Mouse (Mus musculus) ZHBTc4 (cell line): ENCODE measurements around the gene Rab5a.
"Not testable (repeated sequence)": the region's sequence is repeated elsewhere in the genome, so short reads cannot be mapped to it uniquely, and the experiment has no call there.

Source experiments
- DNase-seq: peaks from one replicate; pipeline ENCODE4 v3.0.0-alpha.2; 2011; ENCODE audit warnings: low read depth, low spot score

Rab5a gene

DNA sequence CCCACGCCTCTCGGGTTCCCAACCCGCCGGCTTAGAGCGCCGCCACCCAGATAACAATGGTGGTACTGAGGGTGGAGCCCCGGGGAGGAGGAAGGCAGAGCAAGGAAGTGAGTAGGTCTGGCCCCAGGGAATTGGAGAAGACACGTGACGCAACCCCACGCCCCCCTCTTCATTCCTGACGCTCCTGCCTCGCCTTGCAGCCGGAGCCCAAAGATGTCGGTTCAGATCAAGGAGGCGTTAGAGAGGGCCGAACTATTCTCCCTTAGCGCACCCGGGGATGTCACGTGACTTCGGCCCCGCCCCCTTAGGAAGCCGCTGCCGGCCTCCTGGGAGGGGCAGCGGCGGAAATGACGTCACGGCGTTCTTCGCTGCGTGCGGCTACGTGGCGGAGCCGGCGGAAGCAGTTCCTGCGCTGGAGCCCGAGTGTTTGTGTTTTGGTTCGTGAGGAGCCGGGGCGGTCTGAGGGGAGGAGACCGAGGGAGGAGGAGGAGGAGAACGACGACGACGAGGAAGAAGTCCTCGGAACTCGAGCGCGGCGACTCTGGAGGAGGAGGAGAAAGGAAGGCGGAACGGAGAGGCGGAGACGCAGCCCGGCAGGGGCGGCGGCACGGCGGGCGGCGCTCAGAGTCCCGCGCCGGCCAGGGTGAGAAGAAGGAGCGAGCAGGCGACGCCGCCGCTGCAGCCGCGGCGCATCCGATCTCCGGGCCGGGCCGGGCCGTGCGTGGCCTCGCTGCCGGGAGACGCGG, at the start of gene Rab5a:
Gene Rab5a, plus strand, starts transcription at position 377 of the 746 bp plus-strand sequence.
- peak; percentile 100 for DNase-seq

DNA sequence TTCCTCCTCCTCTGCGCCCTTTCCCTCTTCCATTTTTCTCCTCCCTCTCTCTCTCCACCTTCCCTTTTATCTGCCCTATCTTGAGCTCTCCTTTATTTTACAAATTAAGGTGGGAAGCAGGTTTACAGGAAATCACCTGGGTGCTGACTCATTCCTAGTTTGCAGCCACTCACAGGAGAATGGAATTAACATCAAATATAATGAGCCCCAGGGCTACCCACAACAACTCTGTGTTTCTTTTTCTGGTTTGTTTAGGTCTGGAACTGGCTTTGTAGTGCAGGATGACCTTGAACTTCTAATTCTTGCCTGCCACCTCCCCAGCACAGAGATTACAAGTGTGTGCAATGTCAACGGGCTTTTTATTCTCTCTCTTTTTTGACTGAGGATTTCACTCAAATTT, 22.9 kb upstream of the Rab5a start:
- peak; percentile 71 for DNase-seq

DNA sequence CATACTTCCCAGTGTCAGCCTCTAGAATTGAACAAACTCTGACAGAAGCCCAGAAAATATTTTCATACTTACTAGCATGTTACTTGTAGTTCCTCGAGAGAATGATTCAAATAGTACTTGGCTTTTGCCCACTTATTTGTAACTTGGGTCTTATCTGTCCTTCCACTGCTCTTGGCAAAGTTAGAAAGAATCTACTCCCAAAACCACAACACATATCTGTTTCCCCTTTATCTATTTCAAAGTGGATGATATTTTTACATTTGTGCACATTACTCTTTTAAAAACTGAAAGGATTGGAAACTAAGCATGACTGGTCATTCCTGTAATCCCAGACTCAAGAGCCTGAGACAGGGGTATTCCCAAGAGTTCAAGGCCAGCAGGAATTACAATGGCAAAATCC, 22.3 kb upstream of the Rab5a start:
- DNase-seq: no peak

GRCm38 (mm10) chr17:53462603-53463495, 16.2 kb upstream of the Rab5a start, which contains the start of gene Efhb:
Efhb (minus strand) TSS chr17:53463321.
- DNase-seq: peak; percentile 95

DNA sequence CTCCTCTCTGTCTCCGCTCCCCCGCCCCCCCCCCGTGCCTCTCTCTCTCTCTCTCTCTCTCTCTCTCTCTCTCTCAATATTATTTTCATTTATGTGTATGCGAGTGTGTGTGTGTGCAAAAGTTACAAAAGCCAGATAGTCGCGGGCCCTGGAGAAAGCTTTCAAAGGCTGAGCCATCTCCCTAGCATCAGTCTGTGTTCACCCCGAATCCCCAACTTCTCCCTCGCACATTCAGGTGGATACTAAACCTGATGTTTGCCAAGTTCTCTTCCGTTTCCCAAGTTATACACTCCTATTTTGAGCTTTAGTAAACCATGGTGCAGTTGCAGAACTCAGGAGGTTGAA, 15.6 kb upstream of the Rab5a start:
- DNase-seq: no peak

DNA sequence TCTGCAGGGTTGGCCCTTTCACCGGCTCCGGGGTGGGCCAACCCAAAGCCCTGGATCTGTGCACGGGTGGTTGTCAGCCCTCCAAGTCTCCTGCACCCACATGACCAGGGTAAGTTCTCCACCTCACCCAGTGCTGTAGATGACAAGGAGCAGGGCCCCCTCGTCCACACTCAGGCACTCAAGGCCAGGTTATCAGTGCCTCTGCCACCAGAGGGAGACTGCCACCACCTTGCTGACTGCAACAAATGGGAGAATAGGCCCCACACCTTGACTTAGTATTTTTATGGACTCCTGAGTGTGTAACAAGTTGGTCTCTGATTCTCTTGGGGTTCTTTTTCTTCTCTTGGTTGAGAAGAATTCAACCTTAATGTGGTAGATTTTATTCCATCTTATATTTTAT, 13.5 kb upstream of the Rab5a start:
- peak; percentile 81 for DNase-seq

DNA sequence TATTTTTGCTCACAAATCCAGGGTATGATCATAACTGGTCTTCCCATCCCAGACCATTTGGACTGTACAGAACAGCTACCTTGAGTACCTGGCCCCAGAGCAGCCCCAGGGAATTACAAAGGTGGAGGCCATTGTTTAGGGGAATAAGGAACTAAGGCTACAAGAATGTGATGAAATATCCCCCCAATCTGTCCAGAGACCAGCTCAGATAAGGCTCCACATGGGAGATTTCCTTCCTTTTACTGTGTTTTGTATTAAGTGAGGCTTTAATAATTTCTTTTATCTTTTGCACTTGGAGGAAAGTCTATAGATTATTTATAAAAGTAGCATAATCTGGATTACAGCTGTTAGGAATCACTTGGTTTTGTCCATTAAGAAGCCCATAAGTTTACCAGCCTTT, 10.3 kb upstream of the Rab5a start:
- DNase-seq: no peak

- DNase-seq: no peak
Observed at GRCm38 (mm10) chr17:53478066-53478857, 772 bp upstream of the Rab5a start.

DNA sequence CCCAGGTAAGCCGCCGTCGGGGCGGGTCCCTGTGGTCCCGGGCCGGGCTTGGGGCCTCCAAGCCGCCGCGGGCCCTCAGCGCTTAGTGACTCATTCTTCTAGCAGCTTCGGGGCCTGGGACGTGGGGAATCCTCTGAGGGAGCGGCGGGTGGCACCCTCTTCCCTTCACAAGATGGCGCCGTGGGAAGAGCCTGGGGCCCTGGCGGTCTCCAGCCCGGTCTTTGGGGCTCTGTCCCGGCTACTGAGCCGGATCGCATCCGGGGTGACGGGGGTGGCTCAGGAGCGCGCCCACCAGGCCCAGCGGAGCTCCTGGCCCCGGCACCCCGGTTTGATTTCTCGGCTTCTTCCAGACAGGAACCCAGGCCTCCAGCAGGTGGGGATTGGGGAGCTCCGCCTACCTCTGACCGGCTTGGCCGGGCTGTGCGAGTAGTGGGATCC, 589 bp downstream of the Rab5a start:
- peak; percentile 77 for DNase-seq

- DNase-seq: no peak
Observed at GRCm38 (mm10) chr17:53480433-53480832, 1.4 kb downstream of the Rab5a start.

GRCm38 (mm10) chr17:53488291-53489006, 9.4 kb downstream of the Rab5a start:
- no peak for DNase-seq

DNA sequence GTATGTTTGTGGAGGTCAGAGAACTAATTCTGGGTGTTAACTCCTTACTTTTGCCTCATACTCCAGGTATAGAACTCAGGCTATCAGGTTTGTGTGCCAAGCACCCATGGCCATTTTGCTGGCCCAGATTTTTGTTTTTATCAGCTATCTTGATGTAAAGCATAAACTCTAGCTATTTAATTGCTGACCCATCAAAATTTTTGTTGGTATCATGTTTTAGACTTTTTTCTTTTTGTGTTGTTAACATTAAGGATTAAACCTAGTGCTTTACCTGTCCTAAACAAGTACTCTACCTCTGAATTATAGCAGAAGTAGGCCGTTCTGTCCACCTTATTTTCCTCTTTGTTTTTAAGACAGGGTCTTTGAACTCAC, 10.0 kb downstream of the Rab5a start:
- DNase-seq: no peak

DNA sequence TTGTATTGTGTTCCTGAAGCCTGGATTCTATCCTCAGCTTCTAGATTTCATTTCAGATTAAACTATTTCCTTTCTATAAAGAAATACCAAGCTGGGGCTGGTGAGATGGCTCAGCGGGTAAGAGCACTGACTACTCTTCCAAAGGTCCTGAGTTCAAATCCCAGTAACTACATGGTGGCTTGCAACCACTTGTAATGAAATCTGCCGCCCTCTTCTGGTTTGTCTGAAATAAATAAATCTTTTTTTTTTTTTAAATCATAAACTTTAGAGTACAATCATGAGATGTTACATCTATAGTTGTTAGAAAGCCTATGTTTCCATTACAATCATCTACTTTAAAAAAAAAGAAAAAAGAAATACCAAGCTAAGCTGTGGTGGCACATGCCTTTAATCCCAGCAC, 23.9 kb downstream of the Rab5a start:
- no peak for DNase-seq

DNA sequence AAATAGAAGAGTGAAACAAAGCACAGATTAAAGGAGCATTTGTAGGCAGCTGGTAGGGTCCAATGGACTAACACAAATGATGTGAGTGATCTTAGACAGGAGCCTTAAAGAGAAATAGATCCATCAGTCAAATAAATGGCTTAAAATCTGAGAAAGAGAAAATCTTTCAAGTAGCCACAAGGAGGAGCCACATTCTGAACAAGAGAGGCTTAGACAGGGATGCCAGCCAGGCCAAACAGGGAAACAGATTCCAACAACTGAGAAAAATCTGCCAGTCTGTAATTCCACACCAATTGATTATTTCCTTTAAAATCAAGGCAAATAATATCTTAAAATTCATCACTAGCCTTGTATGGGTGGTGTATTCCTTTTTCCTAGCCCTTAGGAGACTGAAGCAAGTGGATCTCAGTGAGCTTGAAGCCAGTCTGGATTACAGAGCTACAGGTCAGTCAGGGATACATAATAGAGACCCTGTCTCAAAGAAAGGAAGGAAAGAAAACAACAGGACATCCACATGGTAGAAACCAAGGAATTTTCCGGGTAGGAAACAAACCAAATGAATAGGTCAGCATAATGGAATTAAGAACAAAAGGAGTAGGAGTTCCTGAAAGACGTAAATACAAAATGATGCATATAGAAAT, 33.4 kb downstream of the Rab5a start:
- DNase-seq: peak; percentile 53

DNA sequence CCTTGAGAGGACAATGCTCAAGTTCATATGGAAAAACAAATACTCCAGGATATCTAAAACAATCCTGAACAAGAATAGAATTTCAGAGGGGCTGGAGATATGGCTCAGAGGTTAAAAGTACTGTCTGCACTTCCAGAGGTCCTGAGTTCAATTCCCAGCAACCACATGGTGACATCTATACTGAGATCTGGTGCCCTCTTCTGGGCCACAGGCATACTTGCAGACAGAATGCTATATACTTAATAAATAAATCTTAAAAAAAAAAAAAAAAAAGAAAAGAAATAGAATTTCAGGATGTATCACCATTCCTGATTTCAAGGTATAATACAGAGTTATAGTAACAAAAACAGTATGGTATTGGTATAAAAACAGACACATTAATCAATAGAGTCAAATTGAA, 40.3 kb downstream of the Rab5a start:
- no peak for DNase-seq

- no peak for DNase-seq
Observed at GRCm38 (mm10) chr17:53520509-53520908, 41.5 kb downstream of the Rab5a start.

DNA sequence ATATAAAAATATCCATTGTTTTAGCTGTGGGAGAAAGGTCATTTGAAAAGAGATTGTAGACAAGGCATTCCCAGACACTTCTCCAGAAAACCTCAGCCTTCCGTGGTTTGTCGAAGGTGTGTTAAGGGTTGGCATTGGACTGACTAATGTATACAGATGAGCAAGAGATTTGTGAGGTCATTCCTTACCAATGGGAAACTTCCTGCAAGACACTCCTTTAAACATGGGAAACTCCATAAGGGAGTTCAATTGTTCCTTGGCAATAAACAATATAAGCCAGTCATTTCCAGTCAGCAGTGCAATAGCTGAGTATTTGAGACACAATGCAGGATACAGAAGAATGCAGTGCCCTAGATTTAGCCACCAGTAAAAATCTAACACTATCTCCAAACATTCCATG, 49.0 kb downstream of the Rab5a start:
- no peak for DNase-seq

GRCm38 (mm10) chr17:53531160-53531559, 52.1 kb downstream of the Rab5a start:
- DNase-seq: peak; percentile 54

DNA sequence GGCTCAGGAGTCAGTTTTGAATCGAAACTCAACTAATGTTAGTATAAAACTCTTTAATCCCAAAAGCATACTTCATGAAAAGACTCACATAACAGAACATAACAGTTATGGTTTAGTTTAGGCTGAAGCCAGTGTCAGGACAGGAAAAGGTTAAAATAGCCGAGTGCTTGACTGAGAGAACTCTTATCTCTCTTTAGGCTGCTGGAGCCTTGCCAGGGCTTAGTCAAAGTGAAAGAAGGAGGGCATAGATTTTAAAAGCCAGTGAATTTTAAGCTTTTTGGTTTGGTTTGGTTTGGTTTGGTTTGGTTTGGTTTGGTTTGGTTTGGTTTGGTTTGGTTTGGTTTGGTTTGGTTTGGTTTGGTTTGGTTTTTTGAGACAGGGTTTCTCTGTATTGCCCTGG, 53.4 kb downstream of the Rab5a start:
- no peak for DNase-seq

- DNase-seq: not testable (repeated sequence)
Observed at GRCm38 (mm10) chr17:53539351-53539750, 60.3 kb downstream of the Rab5a start, which contains the start of gene Pp2d1. Pp2d1 (minus strand) TSS chr17:53539451.

- DNase-seq: no peak
Observed at GRCm38 (mm10) chr17:53542536-53542935, 63.5 kb downstream of the Rab5a start.
